Mouse (Mus musculus) adrenal gland, postnatal 25 days (tissue): ENCODE data around the gene Atmin. TPM values are rescaled to one million over a fixed set of nuclear protein-coding genes. Genes with fewer than 3 reads are reported as not detected.
A peak's percentile ranks its signal among the peaks of the same experiment; 100 is the strongest.

ENCODE experiments used
- DNase-seq: peaks from one replicate; pipeline ENCODE4 v3.0.0; 2021; ENCODE audit warnings: mixed read lengths
- total RNA-seq: library from RNA; stranded (reverse); gene quantifications from 2 replicates; pipeline ENCODE4 v1.2.3, GENCODE M21; 2021

Atmin gene
- total RNA-seq, 1 experiment from 2014 or later: 23.8 TPM

GRCm38 (mm10) chr8:116951369-116951768, 8.2 kb downstream of the Atmin start:
- no peak for DNase-seq

GRCm38 (mm10) chr8:116951778-116952177, 8.6 kb downstream of the Atmin start:
- no peak for DNase-seq

GRCm38 (mm10) chr8:116952428-116952827, 9.2 kb downstream of the Atmin start:
- DNase-seq: no peak

- no peak for DNase-seq
These were observed 11.2 kb downstream of the Atmin start for GRCm38 (mm10) chr8:116954415-116954814.

- no peak for DNase-seq
These were observed 26.3 kb downstream of the Atmin start for GRCm38 (mm10) chr8:116969531-116969930.

GRCm38 (mm10) chr8:116975066-116975465, 31.9 kb downstream of the Atmin start:
- DNase-seq: no peak

- no peak for DNase-seq
These were observed 32.4 kb downstream of the Atmin start for GRCm38 (mm10) chr8:116975606-116976005.

- DNase-seq: no peak
These were observed 34.9 kb downstream of the Atmin start for GRCm38 (mm10) chr8:116978052-116978451.

GRCm38 (mm10) chr8:116978631-116979256, 35.6 kb downstream of the Atmin start, which contains the start of gene 1700030J22Rik:
Gene 1700030J22Rik, minus strand, starts transcription at chr8:116978959.
- peak; percentile 97 for DNase-seq

- DNase-seq: peak; percentile 43
These were observed 36.9 kb downstream of the Atmin start for GRCm38 (mm10) chr8:116980117-116980516.

GRCm38 (mm10) chr8:116989842-116990241, 46.6 kb downstream of the Atmin start:
- DNase-seq: no peak

GRCm38 (mm10) chr8:116991241-116991640, 48.0 kb downstream of the Atmin start:
- DNase-seq: no peak

- DNase-seq: peak; percentile 10
These were observed 49.2 kb downstream of the Atmin start for GRCm38 (mm10) chr8:116992176-116992971.

GRCm38 (mm10) chr8:116993095-116993867, 50.1 kb downstream of the Atmin start, which contains the start of gene Gcsh:
Gene Gcsh, minus strand, starts transcription at chr8:116993537.
- peak; percentile 99 for DNase-seq

GRCm38 (mm10) chr8:116994016-116994716, 51.0 kb downstream of the Atmin start:
- no peak for DNase-seq

Other genes starting within 250 kb of the Atmin start
- 9.0 and 10.8 TPM in 2 replicates for gene Cdyl2, start 210.4 kb upstream of the Atmin start, total RNA-seq
- gene Cmc2, start 21.9 kb upstream of the Atmin start, total RNA-seq: 50.7 and 55.5 TPM in 2 replicates
- 7.4 and 9.6 TPM in 2 replicates for gene Cenpn, start 21.7 kb upstream of the Atmin start, total RNA-seq
- 2.2 and 3.8 TPM in 2 replicates for gene 1700030J22Rik, start 35.6 kb downstream of the Atmin start, total RNA-seq
- 93.1 and 118 TPM in 2 replicates for gene Gcsh, start 50.1 kb downstream of the Atmin start, total RNA-seq
- gene Pkd1l2, start 139.1 kb downstream of the Atmin start, total RNA-seq: 2.2 and 3.5 TPM in 2 replicates
- gene Bco1, start 152.5 kb downstream of the Atmin start, total RNA-seq: 0.55 TPM in 1 of 2 replicates, not detected in the other
- gene Gan, start 214.7 kb downstream of the Atmin start, total RNA-seq: 9.4 and 13.3 TPM in 2 replicates